ENCODE assay signal across 18 mouse cellular contexts in genomic region chr16:13804666-13805065, GRCm38 (mm10). TPM values are rescaled to one million over a fixed set of nuclear protein-coding genes. Genes with fewer than 3 reads are reported as not detected.
DNase-seq lines count a peak whose midpoint lies in the region; ATAC-seq and TF ChIP-seq lines count a peak whose summit lies in the region.
"Had no signal": no experiment of that assay in that cellular context is flagged by ENCODE, and none has a peak within 500 bp of the region (broad histone marks: within the 10 kb centered on the region; RNA-seq: fewer than 3 reads in every experiment).

No protein-coding gene starts in this region.

- peak; percentile 93 for ATAC-seq in frontal cortex, adult (ENCODE audit: low TSS enrichment)

- intact Hi-C loops in left cerebral cortex, adult 2 months (cut with DNase I) = no loop called here

- no peak for TF ChIP-seq EP300 in ES-Bruce4 (IDR thresholded peaks at IDR 0.05; ENCODE audit: insufficient read depth, low read depth, low read length)

- no peak overlapping the region for H3K9ac ChIP-seq in ES-Bruce4 (ENCODE audit: low read depth, poor library complexity, severe bottlenecking)
- H3K9ac ChIP-seq: forebrain, embryonic 12.5 days; heart, embryonic 15.5 days; hindbrain, embryonic 13.5 days; lung, embryonic 14.5 days had no signal

- no peaks in the 10 kb centered on the region for H3K27me3 ChIP-seq in ES-Bruce4 (ENCODE audit: control insufficient read depth, insufficient read depth, low read length, poor library complexity, severe bottlenecking)
- H3K27me3 ChIP-seq: forebrain, embryonic 12.5 days; heart, embryonic 15.5 days; hindbrain, embryonic 13.5 days had no signal

- H3K36me3 ChIP-seq in ES-Bruce4 (ENCODE audit: control insufficient read depth, insufficient read depth, low read length, poor library complexity, severe bottlenecking) = peaks cover 77% of the 10 kb centered on the region

- H3K4me3 ChIP-seq in left cerebral cortex, adult 2 months = no peak overlapping the region
- no peak overlapping the region for H3K4me3 ChIP-seq in ES-Bruce4 (ENCODE audit: low read depth, low read length)
- H3K4me3 ChIP-seq: forebrain, embryonic 12.5 days; heart, embryonic 15.5 days; hindbrain, embryonic 13.5 days had no signal

- no peaks in the 10 kb centered on the region for H3K4me1 ChIP-seq in ES-Bruce4 (ENCODE audit: control insufficient read depth, insufficient read depth, low read length)
- H3K4me1 ChIP-seq: forebrain, embryonic 12.5 days; heart, embryonic 15.5 days; hindbrain, embryonic 13.5 days had no signal

- no peaks in the 10 kb centered on the region for H3K9me3 ChIP-seq in ES-Bruce4 (replicated peaks; ENCODE audit: control insufficient read depth, insufficient read depth, low read length, poor library complexity, severe bottlenecking)
- H3K9me3 ChIP-seq: forebrain, embryonic 12.5 days; G1E; heart, embryonic 15.5 days; hindbrain, embryonic 13.5 days had no signal

- TF ChIP-seq CTCF in left cerebral cortex, adult 2 months (IDR thresholded peaks at IDR 0.05) = peak; percentile 27
- TF ChIP-seq CTCF in ES-Bruce4 (IDR thresholded peaks at IDR 0.05; ENCODE audit: low read depth, low read length) = peak; percentile 42

- DNase-seq in frontal cortex, postnatal 10 days (ENCODE audit: low spot score in 2 of 2) = no peak
- no peak for DNase-seq in left cerebral cortex, adult 2 months (ENCODE audit: extremely low spot score in 1 of 2, low spot score in 2 of 2)
- no peak for DNase-seq in left cerebral cortex, adult 11 months (ENCODE audit: low spot score)
- peak; percentile 74 for DNase-seq in brain, adult 2 months (ENCODE audit: low read depth, low spot score)
- DNase-seq in lung, postnatal 4 days = no peak
- DNase-seq in adrenal gland, postnatal 25 days = no peak
- DNase-seq: adrenal gland, adult 8-10 months; kidney, adult 11 months; kidney, postnatal 10 days; lung, embryonic 14.5 days; right cerebral cortex, postnatal 4 days; thymus, postnatal 36 days had no signal

- TF ChIP-seq POLR2A in ES-Bruce4 (IDR thresholded peaks at IDR 0.05; ENCODE audit: insufficient read depth, low read length) = no peak

- peak overlapping the region; percentile 37 for H3K27ac ChIP-seq in left cerebral cortex, adult 2 months
- no peak overlapping the region for H3K27ac ChIP-seq in ES-Bruce4 (ENCODE audit: insufficient read depth, low read length)
- H3K27ac ChIP-seq: forebrain, embryonic 12.5 days; heart, embryonic 15.5 days; hindbrain, embryonic 13.5 days had no signal

RNA-seq across cellular contexts. Expression of gene Ntan1, which starts 14.0 kb away (rescaled TPM):
- total RNA-seq in left cerebral cortex, adult 2 months (2021) = 10 to 100 TPM; 92.8 to 99.1 TPM
- 57.6 and 61.3 TPM in 2 replicates for polyA plus RNA-seq in ES-Bruce4 (2011; ENCODE audit: insufficient read depth, insufficient read length, low read depth, missing spikeins)
- total RNA-seq in adrenal gland, postnatal 25 days (2021) = 49.6 TPM in 2 replicates

RNA-seq across cellular contexts. Expression of gene Rrn3, which starts 24.2 kb away (rescaled TPM):
- 10 to 100 TPM; 44.9 to 50.8 TPM for total RNA-seq in left cerebral cortex, adult 2 months (2021)
- 131 and 134 TPM in 2 replicates for polyA plus RNA-seq in ES-Bruce4 (2011; ENCODE audit: insufficient read depth, insufficient read length, low read depth, missing spikeins)
- total RNA-seq in adrenal gland, postnatal 25 days (2021) = 48.6 and 50.0 TPM in 2 replicates
